Mouse (Mus musculus) heart, embryonic 16.5 days (tissue): ENCODE results near the gene Olfr963. TPM values are rescaled to one million over a fixed set of nuclear protein-coding genes. Genes with fewer than 3 reads are reported as not detected.
"Not testable (repeated sequence)": the region's sequence is repeated elsewhere in the genome, so short reads cannot be mapped to it uniquely, and the experiment has no call there.

Experiments
- ATAC-seq: fragments of 200-750 bp; cut with Nextera tagmentation; replicated peaks from 2 replicates; pipeline ENCODE4 v1.8.0; 2017; ENCODE audit warnings: moderate number of reproducible peaks; ENCODE audit not compliant: insufficient read depth, low FRiP score; ENCODE audit errors: extremely low read depth
- H3K27ac ChIP-seq: fragments of 300-500 bp; sonication (generic); 2 replicates; pipeline ENCODE4 v1.5.1; 2014; ENCODE audit warnings: mild to moderate bottlenecking, low read length, control low read depth, moderate library complexity
- H3K27me3 ChIP-seq: fragments of 300-500 bp; sonication (generic); 2 replicates; pipeline ENCODE4 v1.6.1; 2014; ENCODE audit warnings: low read length, mixed read lengths; ENCODE audit not compliant: control insufficient read depth, insufficient read depth
- H3K36me3 ChIP-seq: fragments of 300-500 bp; sonication (generic); 2 replicates; pipeline ENCODE4 v1.6.1; 2014; ENCODE audit not compliant: control insufficient read depth, insufficient read depth
- H3K4me1 ChIP-seq: fragments of 300-500 bp; sonication (generic); 2 replicates; pipeline ENCODE4 v1.6.1; 2014; ENCODE audit warnings: low read length, mixed read lengths; ENCODE audit not compliant: control insufficient read depth, insufficient read depth
- H3K4me2 ChIP-seq: fragments of 300-500 bp; sonication (generic); 2 replicates; pipeline ENCODE4 v1.6.1; 2014; ENCODE audit warnings: low read depth, mild to moderate bottlenecking, control low read depth, low read length
- H3K4me3 ChIP-seq: fragments of 300-500 bp; sonication (generic); 2 replicates; pipeline ENCODE4 v1.5.1; 2014; ENCODE audit warnings: mild to moderate bottlenecking, control low read depth, low read length
- H3K9ac ChIP-seq: fragments of 300-500 bp; sonication (generic); 2 replicates; pipeline ENCODE4 v1.6.1; 2014; ENCODE audit warnings: low read length, control low read depth
- H3K9me3 ChIP-seq: fragments of 300-500 bp; sonication (generic); replicated peaks from 2 replicates; pipeline ENCODE4 v1.6.1; 2016; ENCODE audit warnings: low read length; ENCODE audit not compliant: control insufficient read depth
- WGBS: fragments of 180-500 bp; shearing (Covaris S2); extraction: QIAGEN DNeasy Blood & Tissue Kit; methylation state at CpG from one replicate; pipeline ENCODE4 v1.1.7; 2014; 5-methylcytosine and 5-hydroxymethylcytosine counted together
- polyA plus RNA-seq: library from polyadenylated mRNA; unstranded; fragments of >200 nt; fragmentation: Nextera tagmentation; extraction: Ambion mirVana; gene quantifications from 2 replicates; pipeline ENCODE4 v1.2.1, GENCODE M21; 2015

Gene Olfr963
- polyA plus RNA-seq, 1 experiment from 2014 or later = not detected

- no peak overlapping the region for H3K9ac ChIP-seq
Measured at GRCm38 (mm10) chr9:39669723-39670122, 2.7 kb downstream of the Olfr963 start.

DNA sequence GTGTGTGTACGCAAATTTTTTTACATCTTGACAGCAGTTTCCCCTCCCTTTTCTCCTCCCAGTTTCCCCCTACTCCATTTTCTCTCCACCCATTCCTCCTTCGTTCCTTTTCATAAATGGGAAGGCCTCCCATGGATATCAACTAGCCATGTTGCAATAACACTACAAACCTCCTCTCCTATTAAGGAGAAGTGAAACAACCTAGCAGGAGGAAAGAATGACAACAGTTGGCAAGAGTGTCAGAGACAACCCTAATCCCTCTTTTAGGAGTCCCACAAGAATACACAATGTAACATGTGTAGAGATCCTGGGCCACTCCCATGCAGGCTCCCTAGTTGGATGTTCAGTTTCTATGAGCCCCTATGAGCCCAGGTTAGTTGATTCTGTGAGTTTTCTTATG lies 7.8 kb downstream of the Olfr963 start:
- Histone ChIP-seq H3K36me3 (no peaks in the 10 kb centered on the region), H3K27ac (no peak overlapping the region), H3K27me3 (no peaks in the 10 kb centered on the region), H3K4me3 (no peak overlapping the region), H3K4me2 (no peak overlapping the region), H3K9me3 (no peaks in the 10 kb centered on the region), H3K4me1 (no peaks in the 10 kb centered on the region), H3K9ac (no peak overlapping the region)
- no peak for ATAC-seq
- WGBS = 63% methylated on average over 2 of the region's 2 CpGs

More at GRCm38 (mm10) chr9:39669723-39670122, 2.7 kb downstream of the Olfr963 start:
- Histone ChIP-seq H3K4me1 (no peaks in the 10 kb centered on the region), H3K36me3 (no peaks in the 10 kb centered on the region), H3K4me2 (no peak overlapping the region), H3K27ac (no peak overlapping the region), H3K9me3 (no peaks in the 10 kb centered on the region), H3K4me3 (no peak overlapping the region), H3K27me3 (no peaks in the 10 kb centered on the region)
- no peak for ATAC-seq
- 63% methylated on average over 2 of the region's 2 CpGs for WGBS

GRCm38 (mm10) chr9:39678557-39678956 lies 11.6 kb downstream of the Olfr963 start:
- Histone ChIP-seq H3K27me3 (no peaks in the 10 kb centered on the region), H3K9me3 (no peaks in the 10 kb centered on the region), H3K4me1 (no peaks in the 10 kb centered on the region), H3K27ac (no peak overlapping the region), H3K9ac (no peak overlapping the region), H3K4me3 (no peak overlapping the region), H3K4me2 (no peak overlapping the region), H3K36me3 (no peaks in the 10 kb centered on the region)
- WGBS = 83% methylated on average over 2 of the region's 2 CpGs
- no peak for ATAC-seq

DNA sequence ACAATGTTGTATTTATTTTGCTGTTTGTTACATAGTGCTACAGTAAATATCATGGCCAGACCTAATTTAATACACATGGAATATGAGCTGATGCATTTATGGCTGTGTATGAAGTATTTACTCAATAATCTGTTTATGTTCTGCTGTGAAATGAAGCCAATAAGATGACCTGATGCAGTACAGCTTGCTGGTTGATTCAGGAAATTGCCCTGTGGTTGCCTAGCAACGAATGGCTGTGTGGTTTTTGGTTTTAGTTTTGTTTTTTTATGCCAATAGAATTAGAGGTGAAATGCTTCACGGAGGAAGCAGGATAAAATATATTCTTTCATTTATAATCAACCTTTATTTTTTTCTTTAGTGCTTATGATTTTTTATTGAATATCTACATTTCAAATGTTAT lies 12.3 kb downstream of the Olfr963 start:
- no peaks in the 10 kb centered on the region for H3K4me1 ChIP-seq
- H3K27me3 ChIP-seq = no peaks in the 10 kb centered on the region
- H3K36me3 ChIP-seq = no peaks in the 10 kb centered on the region
- 54% methylated on average over 2 of the region's 2 CpGs for WGBS
- H3K4me2 ChIP-seq = no peak overlapping the region
- H3K4me3 ChIP-seq = no peak overlapping the region
- ATAC-seq = no peak
- no peaks in the 10 kb centered on the region for H3K9me3 ChIP-seq
- H3K9ac ChIP-seq = no peak overlapping the region
- H3K27ac ChIP-seq = no peak overlapping the region

- H3K27me3 ChIP-seq, H3K4me2 ChIP-seq, H3K9ac ChIP-seq, H3K4me1 ChIP-seq, H3K4me3 ChIP-seq, H3K27ac ChIP-seq, H3K9me3 ChIP-seq, H3K36me3 ChIP-seq, ATAC-seq: not testable (repeated sequence)
- 73% methylated on average over 7 of the region's 8 CpGs for WGBS
Measured at GRCm38 (mm10) chr9:39701123-39701522, 34.1 kb downstream of the Olfr963 start.

GRCm38 (mm10) chr9:39707017-39707416 lies 40.0 kb downstream of the Olfr963 start, which contains the start of gene Olfr149:
Olfr149 (minus strand) TSS chr9:39707117.
- H3K27me3 ChIP-seq = no peaks in the 10 kb centered on the region
- no peaks in the 10 kb centered on the region for H3K4me1 ChIP-seq
- H3K27ac ChIP-seq = no peak within 1 kb of the TSS
- H3K4me2 ChIP-seq = no peak within 1 kb of the TSS
- no peak for ATAC-seq
- no peak within 1 kb of the TSS for H3K4me3 ChIP-seq
- no peaks in the 10 kb centered on the region for H3K36me3 ChIP-seq
- H3K9ac ChIP-seq = no peak within 1 kb of the TSS
- H3K9me3 ChIP-seq = no peaks in the 10 kb centered on the region

GRCm38 (mm10) chr9:39708958-39709357 lies 42.0 kb downstream of the Olfr963 start:
- no peak overlapping the region for H3K4me3 ChIP-seq
- no peak overlapping the region for H3K4me2 ChIP-seq

GRCm38 (mm10) chr9:39711053-39711452 lies 44.0 kb downstream of the Olfr963 start, which contains the start of gene Olfr965:
Olfr965 (plus strand) TSS chr9:39711353.
- Histone ChIP-seq H3K27ac (no peak within 1 kb of the TSS), H3K4me2 (no peak within 1 kb of the TSS), H3K9ac (no peak within 1 kb of the TSS), H3K4me1 (no peaks in the 10 kb centered on the region), H3K4me3 (no peak within 1 kb of the TSS), H3K27me3 (no peaks in the 10 kb centered on the region), H3K9me3 (no peaks in the 10 kb centered on the region), H3K36me3 (no peaks in the 10 kb centered on the region)
- ATAC-seq = no peak

More at GRCm38 (mm10) chr9:39708958-39709357, 42.0 kb downstream of the Olfr963 start:
- Histone ChIP-seq H3K4me1 (no peaks in the 10 kb centered on the region), H3K9ac (no peak overlapping the region), H3K36me3 (no peaks in the 10 kb centered on the region), H3K27ac (no peak overlapping the region), H3K9me3 (no peaks in the 10 kb centered on the region), H3K27me3 (no peaks in the 10 kb centered on the region)
- ATAC-seq = peak; percentile 41; the same call in 1 of the 2 replicates
- 33% methylated on average over 3 of the region's 3 CpGs for WGBS
